Mouse (Mus musculus): ENCODE data around the gene Abcb1a. TPM values are rescaled to one million over a fixed set of nuclear protein-coding genes. Genes with fewer than 3 reads are reported as not detected.

The Abcb1a gene
- 3.1 and 3.2 TPM in 2 replicates for polyA plus RNA-seq (2012; rRNA removed)

DNA sequence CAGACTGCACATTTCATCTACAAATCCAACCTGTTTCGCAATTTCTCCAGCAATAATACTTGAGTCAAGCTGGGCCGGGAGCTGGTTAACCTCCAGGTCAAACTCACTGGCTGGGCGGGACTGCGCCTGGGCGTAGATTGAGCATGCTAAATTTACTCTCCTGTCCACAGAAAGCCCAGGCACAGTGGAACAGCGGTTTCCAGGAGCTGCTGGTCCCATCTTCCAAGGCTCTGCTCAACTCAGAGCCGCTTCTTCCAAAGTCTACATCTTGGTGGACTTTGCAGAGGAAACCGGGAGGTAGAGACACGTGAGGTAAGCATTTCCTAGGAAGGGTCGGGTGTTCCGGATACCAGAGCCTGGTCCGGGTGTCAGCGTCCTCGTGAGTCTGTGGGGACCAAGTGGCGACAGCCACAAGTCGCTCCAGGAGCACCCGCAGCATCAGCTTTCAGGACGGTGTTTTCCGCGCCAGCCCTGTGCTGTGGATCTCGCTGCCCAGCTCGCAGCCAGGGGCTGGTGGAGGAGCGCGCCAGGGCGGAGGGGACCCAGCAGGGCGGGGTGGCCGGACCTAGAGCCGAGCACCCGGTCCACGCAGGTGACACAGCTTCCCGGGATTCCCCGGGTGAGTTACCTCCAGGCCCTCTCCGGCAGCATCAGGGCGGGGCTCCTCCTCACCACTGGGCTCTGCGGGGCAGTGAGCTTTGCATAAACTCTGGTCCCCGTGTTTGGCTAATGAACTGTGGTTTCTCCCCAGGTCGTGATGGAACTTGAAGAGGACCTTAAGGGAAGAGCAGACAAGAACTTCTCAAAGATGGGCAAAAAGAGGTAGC is at the start of gene Abcb1a:
Gene Abcb1a (plus strand): TSS at position 167 of the 827 bp plus-strand sequence.

DNA sequence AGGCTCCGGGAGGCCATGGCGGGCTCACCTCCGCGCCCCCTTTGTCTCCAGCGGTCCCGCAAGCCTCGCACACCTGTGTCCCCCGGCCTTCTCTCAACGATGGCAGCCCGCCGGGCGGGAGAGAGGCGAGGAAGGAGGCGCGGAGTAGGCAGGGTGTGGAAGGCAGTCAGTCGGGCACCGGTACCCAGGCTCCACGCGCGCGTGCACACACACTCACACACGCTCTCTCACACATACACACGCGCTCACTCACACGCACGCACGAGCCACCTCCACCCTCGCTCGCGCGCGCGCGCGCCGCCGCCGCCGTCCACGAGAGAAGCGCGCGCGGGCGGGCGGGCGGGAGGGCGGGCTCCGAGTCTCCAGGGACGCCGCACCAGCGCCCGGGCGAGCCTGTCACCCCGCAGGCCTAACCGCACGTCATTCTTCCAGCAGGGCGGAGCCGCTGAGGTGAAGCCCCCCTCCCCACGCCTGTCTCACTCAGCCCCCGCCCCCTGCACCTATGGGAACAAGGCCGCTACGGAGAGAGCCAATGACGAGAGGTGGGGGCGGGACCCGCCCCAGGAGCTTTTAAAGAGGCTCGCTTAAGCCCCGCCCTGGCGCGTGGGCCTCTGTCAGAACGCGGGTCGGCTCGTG is 37.2 kb upstream of the Abcb1a start, which contains the start of gene Rundc3b:
Gene Rundc3b (minus strand): TSS at position 357 of the 636 bp plus-strand sequence.

Other genes with a start within 250 kb of the Abcb1a start
- 25.7 and 30.5 TPM in 2 replicates for gene Dbf4, start 237.4 kb upstream of the Abcb1a start, polyA plus RNA-seq (2012; rRNA removed)
- gene Slc25a40, start 237.2 kb upstream of the Abcb1a start, polyA plus RNA-seq (2012; rRNA removed), result 13.5 and 14.3 TPM in 2 replicates
- 27.2 and 29.3 TPM in 2 replicates for gene Rundc3b, start 37.1 kb upstream of the Abcb1a start, polyA plus RNA-seq (2012; rRNA removed)
- gene Abcb1b, start 138.1 kb downstream of the Abcb1a start, polyA plus RNA-seq (2012; rRNA removed), result 0.53 and 0.68 TPM in 2 replicates
- gene Abcb4, start 233.6 kb downstream of the Abcb1a start, polyA plus RNA-seq (2012; rRNA removed), result 0.34 and 0.36 TPM in 2 replicates